Mouse (Mus musculus): ENCODE measurements around the gene Sbno2.

DNA sequence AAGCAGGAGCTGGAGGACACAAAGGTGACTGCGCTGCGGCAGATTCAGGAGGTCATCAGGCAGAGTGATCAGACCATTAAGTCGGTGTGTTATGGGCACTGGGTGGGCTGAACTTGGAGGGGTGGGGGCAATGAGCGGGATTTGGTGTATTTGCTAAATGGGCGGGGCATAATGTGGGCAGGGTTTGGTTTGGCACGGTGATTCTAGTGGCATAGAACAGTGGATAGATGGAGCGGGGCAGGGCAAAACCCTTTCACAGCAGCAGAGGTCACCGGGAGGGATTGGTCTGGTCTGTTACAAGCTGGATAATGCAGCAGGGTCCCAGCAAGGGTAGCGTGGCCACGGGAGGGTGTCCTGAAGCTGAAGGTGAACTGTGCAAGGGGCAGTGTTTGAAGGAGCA, 79.9 kb downstream of the Sbno2 start:
- TF ChIP-seq CTCF (IDR thresholded peaks at IDR 0.05; ENCODE audit: extremely low read depth, insufficient read length, insufficient replicate concordance, low read depth, low read length) (no peak), POLR2A (IDR thresholded peaks at IDR 0.05; ENCODE audit: low read depth, low read length) (no peak)

All from small intestine, adult 2 months (tissue).